Mouse (Mus musculus) liver, embryonic 14.5 days (tissue): ENCODE data around the gene Zfp644. TPM values are rescaled to one million over a fixed set of nuclear protein-coding genes. Genes with fewer than 3 reads are reported as not detected.

Experiments used
- ATAC-seq: fragments of 200-750 bp; cut with Nextera tagmentation; 2 replicates; pipeline ENCODE4 v1.8.0; 2017; ENCODE audit warnings: moderate number of reproducible peaks, mild to moderate bottlenecking, moderate library complexity; ENCODE audit not compliant: insufficient read depth
- DNase-seq, 3 experiments: peaks; one replicate each; pipeline ENCODE4 v3.0.0-alpha.2; 2012 to 2013; ENCODE audit warnings: low read depth in 3 of 3, low spot score in 3 of 3
- H3K27ac ChIP-seq: fragments of 300-500 bp; sonication (generic); 2 replicates; pipeline ENCODE4 v1.5.1; 2014; ENCODE audit warnings: moderate library complexity, mild to moderate bottlenecking, control low read depth, inconsistent platforms
- H3K27me3 ChIP-seq: fragments of 300-500 bp; sonication (generic); 2 replicates; pipeline ENCODE4 v1.6.1; 2014; ENCODE audit warnings: mild to moderate bottlenecking, low read length, moderate library complexity; ENCODE audit not compliant: control insufficient read depth, insufficient read depth
- H3K36me3 ChIP-seq: fragments of 300-500 bp; sonication (generic); replicated peaks from 2 replicates; pipeline ENCODE4 v1.6.1; 2014; ENCODE audit warnings: low read depth; ENCODE audit not compliant: control insufficient read depth, insufficient read depth
- H3K4me1 ChIP-seq, 2 experiments: fragments of 200-500 bp in 1 of 2; fragments of 300-500 bp in 1 of 2; sonication (generic) in 1 of 2; replicated peaks; 2 replicates each; pipeline ENCODE4 v1.6.1; 2012 to 2014; ENCODE audit warnings: antibody characterized with exemption in 1 of 2, inconsistent platforms in 1 of 2, low read length in 1 of 2; ENCODE audit not compliant: control insufficient read depth in 2 of 2, insufficient read depth in 2 of 2
- H3K4me2 ChIP-seq: fragments of 300-500 bp; sonication (generic); 2 replicates; pipeline ENCODE4 v1.6.1; 2014; ENCODE audit warnings: low read depth, mild to moderate bottlenecking, control low read depth, moderate library complexity
- H3K4me3 ChIP-seq, 2 experiments: fragments of 200-500 bp in 1 of 2; fragments of 300-500 bp in 1 of 2; sonication (generic) in 1 of 2; 2 replicates each; pipeline ENCODE4 v1.5.1; 2012 to 2014; ENCODE audit warnings: low read depth in 2 of 2, low read length in 2 of 2, mild to moderate bottlenecking in 2 of 2, control low read depth in 1 of 2, inconsistent platforms in 1 of 2, moderate library complexity in 1 of 2; ENCODE audit not compliant: insufficient read depth in 1 of 2
- H3K9ac ChIP-seq: fragments of 300-500 bp; sonication (generic); replicated peaks from 2 replicates; pipeline ENCODE4 v1.6.1; 2014; ENCODE audit warnings: mild to moderate bottlenecking, control low read depth, moderate library complexity
- H3K9me3 ChIP-seq: fragments of 300-500 bp; sonication (generic); 2 replicates; pipeline ENCODE4 v1.6.1; 2016; ENCODE audit warnings: low read length, mixed read lengths; ENCODE audit not compliant: control insufficient read depth
- CTCF ChIP-seq: IDR thresholded peaks from 2 replicates; pipeline ENCODE4 v1.5.1; 2016; ENCODE audit warnings: antibody characterized with exemption, low read depth, control low read depth
- EP300 ChIP-seq: IDR thresholded peaks from 2 replicates; pipeline ENCODE4 v1.6.1; 2016; ENCODE audit warnings: antibody characterized with exemption, low read depth
- WGBS: fragments of 180-500 bp; shearing (Covaris S2); extraction: QIAGEN DNeasy Blood & Tissue Kit; methylation state at CpG from one replicate; pipeline ENCODE4 v1.1.7; 2014; ENCODE audit not compliant: insufficient replicate concordance; 5-methylcytosine and 5-hydroxymethylcytosine counted together
- polyA plus RNA-seq, 2 experiments: library from polyadenylated mRNA; depleted of rRNA in 1 of 2; stranded (reverse) in 1 of 2; unstranded in 1 of 2; fragments of >200 nt; fragmentation: Nextera tagmentation in 1 of 2; extraction: Ambion mirVana in 1 of 2; gene quantifications; 2 replicates each; pipeline versions ENCODE4 v1.2.1 to v1.2.3; 2012 to 2014

Zfp644 gene
- polyA plus RNA-seq, 2 experiments = 11.0 to 19.4 TPM

- DNase-seq (no peak), ATAC-seq (no peak)
- Histone ChIP-seq H3K4me2 (no peak overlapping the region), H3K4me1 (no peaks in the 10 kb centered on the region), H3K27ac (no peak overlapping the region), H3K36me3 (no peaks in the 10 kb centered on the region; the same call in 1 of the 2 replicates), H3K9me3 (no peaks in the 10 kb centered on the region), H3K4me3 (no peak overlapping the region), H3K27me3 (no peaks in the 10 kb centered on the region), H3K9ac (no peak overlapping the region)
- 94% methylated on average over 5 of the region's 5 CpGs for WGBS
- no peak for TF ChIP-seq CTCF
- TF ChIP-seq EP300 = no peak
Measured at GRCm38 (mm10) chr5:106607081-106607480, 90.0 kb downstream of the Zfp644 start.

GRCm38 (mm10) chr5:106605096-106605495 lies 92.0 kb downstream of the Zfp644 start:
- ATAC-seq = no peak
- WGBS = 81% methylated on average over 6 of the region's 6 CpGs

GRCm38 (mm10) chr5:106604381-106604780 lies 92.7 kb downstream of the Zfp644 start:
- no peak overlapping the region for H3K4me3 ChIP-seq
- H3K36me3 ChIP-seq = no peaks in the 10 kb centered on the region; the same call in 1 of the 2 replicates
- no peak for DNase-seq
- no peaks in the 10 kb centered on the region for H3K4me1 ChIP-seq
- ATAC-seq = no peak
- no peaks in the 10 kb centered on the region for H3K27me3 ChIP-seq
- no peak for TF ChIP-seq EP300
- no peak for TF ChIP-seq CTCF
- no peak overlapping the region for H3K9ac ChIP-seq
- H3K9me3 ChIP-seq = no peaks in the 10 kb centered on the region
- no peak overlapping the region for H3K27ac ChIP-seq
- H3K4me2 ChIP-seq = no peak overlapping the region
- 78% methylated on average over 5 of the region's 5 CpGs for WGBS

More at GRCm38 (mm10) chr5:106605096-106605495, 92.0 kb downstream of the Zfp644 start:
- H3K9me3 ChIP-seq = no peaks in the 10 kb centered on the region
- H3K36me3 ChIP-seq = no peaks in the 10 kb centered on the region; the same call in 1 of the 2 replicates
- no peak overlapping the region for H3K27ac ChIP-seq
- H3K4me2 ChIP-seq = no peak overlapping the region
- H3K27me3 ChIP-seq = no peaks in the 10 kb centered on the region
- no peak overlapping the region for H3K9ac ChIP-seq
- no peak for TF ChIP-seq EP300
- TF ChIP-seq CTCF = no peak
- no peaks in the 10 kb centered on the region for H3K4me1 ChIP-seq
- H3K4me3 ChIP-seq = no peak overlapping the region
- DNase-seq = no peak

- H3K27ac ChIP-seq = no peak overlapping the region
- H3K9me3 ChIP-seq = no peaks in the 10 kb centered on the region
- H3K4me1 ChIP-seq = no peaks in the 10 kb centered on the region
- WGBS = 80% methylated on average over 8 of the region's 8 CpGs
- DNase-seq = no peak
- no peak overlapping the region for H3K4me2 ChIP-seq
- no peaks in the 10 kb centered on the region for H3K27me3 ChIP-seq
- H3K9ac ChIP-seq = no peak overlapping the region
- ATAC-seq = no peak
- TF ChIP-seq EP300 (no peak), CTCF (no peak)
- H3K36me3 ChIP-seq = no peaks in the 10 kb centered on the region; the same call in 1 of the 2 replicates
- H3K4me3 ChIP-seq = no peak overlapping the region
Measured at GRCm38 (mm10) chr5:106599482-106599881, 97.6 kb downstream of the Zfp644 start.

GRCm38 (mm10) chr5:106597472-106597871 lies 99.6 kb downstream of the Zfp644 start:
- Histone ChIP-seq H3K27me3 (no peaks in the 10 kb centered on the region), H3K4me1 (no peaks in the 10 kb centered on the region), H3K27ac (no peak overlapping the region), H3K4me3 (no peak overlapping the region), H3K9me3 (no peaks in the 10 kb centered on the region), H3K4me2 (no peak overlapping the region), H3K36me3 (no peaks in the 10 kb centered on the region), H3K9ac (no peak overlapping the region)
- no peak for ATAC-seq
- TF ChIP-seq EP300 (no peak), CTCF (no peak)
- no peak for DNase-seq
- 68% methylated on average over 2 of the region's 2 CpGs for WGBS
